Mouse (Mus musculus) brain, embryonic 14.5 days (tissue): ENCODE measurements at regions not wholly inside any gene's neighbourhood (a gene's known extent, or its start where the extent isn't known, plus 50 kb on each side); places are given as distances from the start of the nearest gene placed in this dataset.

Experiments
- DNase-seq: peaks from one replicate; pipeline ENCODE4 v3.0.0-alpha.2; 2011; ENCODE audit warnings: low read depth
- CTCF ChIP-seq: fragments of 200-500 bp; IDR thresholded peaks from 2 replicates; pipeline ENCODE4 v1.5.1; 2012; ENCODE audit warnings: inconsistent platforms, mild to moderate bottlenecking, moderate library complexity, borderline replicate concordance; ENCODE audit not compliant: insufficient read depth, insufficient read length; ENCODE audit errors: extremely low read depth
- POLR2A ChIP-seq: fragments of 200-500 bp; IDR thresholded peaks from 2 replicates; pipeline ENCODE4 v1.6.1; 2012; ENCODE audit warnings: mild to moderate bottlenecking, inconsistent platforms, borderline replicate concordance; ENCODE audit not compliant: poor library complexity, insufficient read depth, insufficient read length, severe bottlenecking; ENCODE audit errors: extremely low read depth

- TF ChIP-seq POLR2A (no peak), CTCF (no peak)
Measured at GRCm38 (mm10) chr7:73629182-73629581, 87.6 kb upstream of the Chd2 start.

GRCm38 (mm10) chr7:73628071-73628470 lies 86.4 kb upstream of the Chd2 start:
- TF ChIP-seq POLR2A (no peak), CTCF (peak; percentile 81; the same call in 1 of the 2 replicates)
- DNase-seq, result peak; percentile 96

More at GRCm38 (mm10) chr7:73629182-73629581, 87.6 kb upstream of the Chd2 start:
- DNase-seq, result no peak

GRCm38 (mm10) chr7:73626291-73626690 lies 84.7 kb upstream of the Chd2 start:
- DNase-seq, result no peak
- TF ChIP-seq POLR2A (no peak), CTCF (no peak)

- TF ChIP-seq POLR2A, result no peak
- no peak for TF ChIP-seq CTCF
- DNase-seq, result no peak
Measured at GRCm38 (mm10) chr7:73625651-73626050, 84.0 kb upstream of the Chd2 start.

GRCm38 (mm10) chr7:73624992-73625391 lies 83.4 kb upstream of the Chd2 start:
- DNase-seq, result no peak
- no peak for TF ChIP-seq POLR2A
- no peak for TF ChIP-seq CTCF

- no peak for DNase-seq
- TF ChIP-seq CTCF (no peak), POLR2A (no peak)
Measured at GRCm38 (mm10) chr7:73624093-73624600, 82.5 kb upstream of the Chd2 start.

- TF ChIP-seq CTCF (no peak), POLR2A (no peak)
- no peak for DNase-seq
Measured at GRCm38 (mm10) chr7:73622468-73622867, 80.8 kb upstream of the Chd2 start.

GRCm38 (mm10) chr7:73620341-73620740 lies 78.7 kb upstream of the Chd2 start:
- no peak for TF ChIP-seq CTCF
- no peak for TF ChIP-seq POLR2A
- DNase-seq, result no peak

GRCm38 (mm10) chr7:73618758-73619416 lies 77.3 kb upstream of the Chd2 start:
- no peak for TF ChIP-seq POLR2A
- no peak for TF ChIP-seq CTCF

GRCm38 (mm10) chr7:73617910-73618757 lies 76.5 kb upstream of the Chd2 start:
- peak; percentile 99 for DNase-seq
- peak; percentile 66 for TF ChIP-seq POLR2A
- peak; percentile 95 for TF ChIP-seq CTCF

More at GRCm38 (mm10) chr7:73618758-73619416, 77.3 kb upstream of the Chd2 start:
- peak; percentile 76 for DNase-seq
